Mouse (Mus musculus): Measurements from ENCODE around the gene Myo1h. TPM values are rescaled to one million over a fixed set of nuclear protein-coding genes. Genes with fewer than 3 reads are reported as not detected.
A peak's percentile ranks its signal among the peaks of the same experiment; 100 is the strongest.

Gene Myo1h
- polyA plus RNA-seq, 1 experiment from 2014 or later = 1.2 TPM

GRCm38 (mm10) chr5:114347005-114347404, 58.0 kb downstream of the Myo1h start:
- Histone ChIP-seq H3K27ac (no peak overlapping the region), H3K4me1 (peaks cover 16% of the 10 kb centered on the region; the same call in 1 of the 2 replicates), H3K9me3 (replicated peaks) (no peaks in the 10 kb centered on the region), H3K27me3 (ENCODE audit: low read depth, poor library complexity, severe bottlenecking) (no peaks in the 10 kb centered on the region), H3K4me3 (no peak overlapping the region), H3K36me3 (no peaks in the 10 kb centered on the region)
- 87% methylated on average over 10 of the region's 10 CpGs for WGBS
- no peak for DNase-seq (ENCODE audit: low spot score)

GRCm38 (mm10) chr5:114351490-114351889, 62.5 kb downstream of the Myo1h start:
- H3K9me3 ChIP-seq (replicated peaks) = no peaks in the 10 kb centered on the region
- H3K27me3 ChIP-seq (ENCODE audit: low read depth, poor library complexity, severe bottlenecking) = no peaks in the 10 kb centered on the region
- WGBS = 67% methylated on average over 10 of the region's 10 CpGs
- peaks cover 20% of the 10 kb centered on the region for H3K4me1 ChIP-seq
- no peak overlapping the region for H3K4me3 ChIP-seq
- no peaks in the 10 kb centered on the region for H3K36me3 ChIP-seq
- H3K27ac ChIP-seq = no peak overlapping the region
- no peak for DNase-seq (ENCODE audit: low spot score)

GRCm38 (mm10) chr5:114356250-114356935, 67.4 kb downstream of the Myo1h start:
- peaks cover 29% of the 10 kb centered on the region for H3K36me3 ChIP-seq
- peak overlapping the region; percentile 24; the same call in 1 of the 2 replicates for H3K4me3 ChIP-seq
- 32% methylated on average over 7 of the region's 7 CpGs for WGBS
- DNase-seq (ENCODE audit: low spot score) = peak; percentile 77
- peak overlapping the region; percentile 71 for H3K27ac ChIP-seq
- H3K4me1 ChIP-seq = peaks cover 40% of the 10 kb centered on the region
- H3K27me3 ChIP-seq (ENCODE audit: low read depth, poor library complexity, severe bottlenecking) = no peaks in the 10 kb centered on the region
- no peaks in the 10 kb centered on the region for H3K9me3 ChIP-seq (replicated peaks)

- no peak for DNase-seq (ENCODE audit: low spot score)
- Histone ChIP-seq H3K36me3 (peaks cover 36% of the 10 kb centered on the region), H3K4me3 (peak overlapping the region; percentile 24; the same call in 1 of the 2 replicates), H3K9me3 (replicated peaks) (no peaks in the 10 kb centered on the region), H3K27me3 (ENCODE audit: low read depth, poor library complexity, severe bottlenecking) (no peaks in the 10 kb centered on the region), H3K4me1 (peaks cover 38% of the 10 kb centered on the region), H3K27ac (peak overlapping the region; percentile 71)
- 61% methylated on average over 23 of the region's 23 CpGs for WGBS
Observed at GRCm38 (mm10) chr5:114356936-114357751, 68.2 kb downstream of the Myo1h start.

DNA sequence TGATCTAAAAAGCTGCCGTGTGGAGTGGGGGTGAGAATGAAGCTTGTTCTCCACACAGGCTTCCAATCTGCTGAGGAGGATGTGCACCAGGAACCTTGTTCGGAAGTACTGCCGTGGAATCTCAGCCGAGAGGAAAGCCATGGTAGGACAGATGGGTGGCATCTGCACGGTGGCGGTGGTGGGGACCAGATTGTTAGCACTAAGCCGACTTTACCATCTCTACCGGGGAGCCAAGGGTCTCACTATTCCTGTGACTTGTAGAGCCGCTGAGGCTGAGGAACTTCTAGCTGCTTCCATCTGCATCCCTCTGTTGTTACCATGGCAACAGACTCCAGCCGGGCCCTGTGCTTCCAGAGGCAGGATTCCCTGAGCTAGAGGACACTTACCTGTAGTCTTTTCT, 69.9 kb downstream of the Myo1h start:
- no peak for DNase-seq (ENCODE audit: low spot score)

DNA sequence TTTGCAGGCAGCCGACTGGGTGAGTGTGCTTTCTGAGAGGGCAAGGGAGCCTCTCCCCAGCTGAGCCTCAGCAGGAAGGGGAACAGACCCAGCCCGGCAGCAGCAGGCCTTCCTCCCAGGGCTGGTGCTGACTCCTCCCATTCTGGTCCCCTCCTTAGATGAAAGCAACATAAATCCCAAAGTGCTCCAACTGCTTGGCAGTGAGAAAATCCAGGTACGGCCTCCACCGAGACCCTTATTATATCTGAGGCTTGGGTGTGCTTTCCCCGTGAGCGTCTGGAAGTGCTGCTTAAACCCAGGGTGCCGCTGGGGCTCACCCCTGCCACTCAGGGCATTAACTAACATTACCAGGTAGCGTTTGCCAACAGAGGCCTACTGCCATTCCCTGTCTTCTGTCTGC, 70.6 kb downstream of the Myo1h start:
- Histone ChIP-seq H3K4me1 (peaks cover 36% of the 10 kb centered on the region), H3K36me3 (peaks cover 61% of the 10 kb centered on the region), H3K27me3 (ENCODE audit: low read depth, poor library complexity, severe bottlenecking) (no peaks in the 10 kb centered on the region), H3K9me3 (replicated peaks) (no peaks in the 10 kb centered on the region), H3K27ac (peak overlapping the region; percentile 39; the same call in 1 of the 2 replicates), H3K4me3 (no peak overlapping the region)
- 45% methylated on average over 8 of the region's 8 CpGs for WGBS
- no peak for DNase-seq (ENCODE audit: low spot score)

More for the DNA sequence above, 69.9 kb downstream of the Myo1h start:
- Histone ChIP-seq H3K4me1 (peaks cover 38% of the 10 kb centered on the region), H3K9me3 (replicated peaks) (no peaks in the 10 kb centered on the region), H3K27me3 (ENCODE audit: low read depth, poor library complexity, severe bottlenecking) (no peaks in the 10 kb centered on the region), H3K27ac (peak overlapping the region; percentile 39; the same call in 1 of the 2 replicates), H3K4me3 (no peak overlapping the region), H3K36me3 (peaks cover 53% of the 10 kb centered on the region)
- 82% methylated on average over 10 of the region's 10 CpGs for WGBS

DNA sequence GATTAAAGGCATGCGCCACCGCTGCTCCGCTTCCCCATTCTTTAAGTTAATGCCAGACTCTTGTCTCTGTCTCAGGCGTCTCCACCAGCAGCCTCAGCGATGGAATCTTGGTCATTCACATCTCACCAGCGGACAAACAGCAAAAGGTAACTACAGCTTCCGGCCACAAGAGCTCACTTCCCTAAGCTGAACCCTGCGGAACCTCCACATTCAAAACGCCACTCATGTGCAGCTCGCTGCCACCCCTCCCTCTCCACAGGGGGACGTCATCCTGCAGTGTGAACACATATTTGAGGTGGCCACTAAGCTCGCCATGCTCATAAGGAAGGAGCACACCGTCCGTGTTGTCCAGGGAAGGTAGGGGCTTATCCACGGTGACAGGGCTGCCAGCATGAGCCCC, 72.0 kb downstream of the Myo1h start:
- Histone ChIP-seq H3K36me3 (peaks cover 74% of the 10 kb centered on the region), H3K9me3 (replicated peaks) (no peaks in the 10 kb centered on the region), H3K27me3 (ENCODE audit: low read depth, poor library complexity, severe bottlenecking) (no peaks in the 10 kb centered on the region), H3K4me1 (peaks cover 36% of the 10 kb centered on the region), H3K27ac (no peak overlapping the region), H3K4me3 (no peak overlapping the region)
- 90% methylated on average over 15 of the region's 15 CpGs for WGBS
- no peak for DNase-seq (ENCODE audit: low spot score)

DNA sequence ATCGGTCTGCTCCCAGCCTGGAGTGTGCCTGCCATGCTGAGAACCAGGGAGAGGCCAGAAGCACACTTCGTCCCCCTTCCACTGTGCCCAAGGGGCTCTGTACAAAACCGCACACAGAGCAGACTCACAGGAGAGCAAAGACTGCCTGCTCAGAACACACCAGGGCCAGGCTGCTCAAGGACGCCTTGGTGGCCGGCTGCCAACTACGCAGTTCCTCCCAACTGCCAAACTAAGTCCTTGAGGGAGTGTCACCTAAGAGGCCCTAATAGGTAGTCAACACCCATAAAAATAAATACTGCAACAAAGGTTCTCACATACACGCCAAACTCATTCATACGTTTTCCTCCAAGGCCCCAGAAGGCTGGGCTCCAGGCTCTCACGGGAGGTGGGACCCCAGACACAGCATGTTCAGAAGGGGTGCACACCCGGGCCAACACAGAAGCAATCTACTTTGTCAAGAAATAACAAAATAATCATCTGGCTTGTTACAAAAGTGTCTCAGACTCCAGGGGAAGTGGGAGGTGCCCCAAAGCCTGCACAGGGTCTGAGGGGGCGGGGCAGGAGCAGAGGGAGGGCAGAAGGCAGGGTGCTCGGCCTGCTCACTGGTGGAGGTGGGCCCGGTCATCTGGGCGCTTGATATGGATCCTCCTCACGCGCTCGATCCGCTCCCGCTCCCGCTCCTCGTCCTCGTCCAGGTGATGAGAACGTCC, 76.2 kb downstream of the Myo1h start:
- H3K27ac ChIP-seq = no peak overlapping the region
- H3K36me3 ChIP-seq = peaks cover 99% of the 10 kb centered on the region
- H3K4me1 ChIP-seq = peaks cover 18% of the 10 kb centered on the region
- no peaks in the 10 kb centered on the region for H3K9me3 ChIP-seq (replicated peaks)
- H3K27me3 ChIP-seq (ENCODE audit: low read depth, poor library complexity, severe bottlenecking) = no peaks in the 10 kb centered on the region
- no peak overlapping the region for H3K4me3 ChIP-seq
- no peak for DNase-seq (ENCODE audit: low spot score)
- WGBS = 92% methylated on average over 23 of the region's 23 CpGs

DNA sequence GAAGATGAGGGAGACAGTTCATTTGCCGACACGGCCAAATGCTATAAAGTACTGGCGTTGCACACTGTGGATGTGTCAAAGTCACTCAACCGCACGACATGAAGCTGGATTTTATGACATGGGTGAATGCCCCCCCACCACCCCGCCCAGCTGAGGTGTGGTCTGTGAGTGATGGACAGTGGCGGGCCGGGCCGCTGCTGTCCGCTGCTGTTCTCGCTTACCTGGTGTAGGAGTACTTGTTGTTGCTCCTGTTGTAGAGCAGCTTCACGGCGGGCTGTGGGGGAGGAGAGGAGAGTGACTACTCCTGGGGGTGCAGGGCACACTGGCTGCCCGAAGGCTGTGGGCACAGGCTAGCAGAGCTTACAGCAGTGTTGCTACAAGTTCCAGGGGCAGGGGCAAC, 79.2 kb downstream of the Myo1h start:
- Histone ChIP-seq H3K36me3 (peaks cover 97% of the 10 kb centered on the region), H3K4me3 (no peak overlapping the region), H3K4me1 (peaks cover 43% of the 10 kb centered on the region), H3K27ac (no peak overlapping the region), H3K27me3 (ENCODE audit: low read depth, poor library complexity, severe bottlenecking) (no peaks in the 10 kb centered on the region), H3K9me3 (replicated peaks) (no peaks in the 10 kb centered on the region)
- 97% methylated on average over 14 of the region's 14 CpGs for WGBS
- DNase-seq (ENCODE audit: low spot score) = no peak

DNA sequence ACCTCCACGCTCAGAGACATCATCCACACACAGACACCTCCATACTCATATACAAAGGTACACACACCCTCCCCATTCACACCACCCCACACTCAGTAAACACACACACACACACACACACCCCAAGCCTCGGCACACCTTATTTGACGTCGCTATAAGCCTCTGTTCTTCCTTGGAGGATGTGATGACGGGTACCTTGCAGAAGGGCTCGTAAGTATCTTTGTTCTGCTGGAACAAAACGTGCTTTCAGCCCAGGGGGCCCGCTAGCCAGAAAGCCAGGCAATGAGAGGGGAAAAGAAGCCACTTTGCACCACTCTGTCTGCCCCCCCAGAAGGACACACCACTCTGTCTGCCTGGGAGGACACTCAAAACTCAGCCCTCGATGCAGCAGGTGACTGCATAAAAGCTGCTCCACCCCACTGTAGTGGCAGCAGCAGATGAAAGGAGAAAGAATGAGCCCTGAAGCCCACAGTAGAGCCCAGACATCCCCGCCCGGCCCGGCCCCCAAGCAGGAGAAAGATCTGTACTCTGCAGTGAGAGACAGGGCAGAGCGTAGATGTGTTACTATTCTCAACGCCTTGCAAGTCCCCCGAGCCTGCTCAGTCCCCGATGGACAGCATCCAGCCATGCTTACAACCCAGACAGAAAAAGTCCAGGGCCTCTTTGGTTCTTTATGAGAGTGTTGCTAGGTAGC, 80.0 kb downstream of the Myo1h start:
- no peak overlapping the region for H3K4me3 ChIP-seq
- H3K9me3 ChIP-seq (replicated peaks) = no peaks in the 10 kb centered on the region
- H3K4me1 ChIP-seq = peaks cover 51% of the 10 kb centered on the region
- no peaks in the 10 kb centered on the region for H3K27me3 ChIP-seq (ENCODE audit: low read depth, poor library complexity, severe bottlenecking)
- H3K36me3 ChIP-seq = peaks cover 97% of the 10 kb centered on the region
- H3K27ac ChIP-seq = peak overlapping the region; percentile 90
- WGBS = 95% methylated on average over 16 of the region's 16 CpGs
- no peak for DNase-seq (ENCODE audit: low spot score)

GRCm38 (mm10) chr5:114369921-114370320, 81.0 kb downstream of the Myo1h start:
- 72% methylated on average over 9 of the region's 9 CpGs for WGBS
- Histone ChIP-seq H3K27me3 (ENCODE audit: low read depth, poor library complexity, severe bottlenecking) (no peaks in the 10 kb centered on the region), H3K36me3 (peaks cover 97% of the 10 kb centered on the region), H3K27ac (peak overlapping the region; percentile 90), H3K4me3 (peak overlapping the region; percentile 21; the same call in 1 of the 2 replicates), H3K4me1 (peaks cover 56% of the 10 kb centered on the region), H3K9me3 (replicated peaks) (no peaks in the 10 kb centered on the region)
- DNase-seq (ENCODE audit: low spot score) = no peak

- peak; percentile 75 for DNase-seq (ENCODE audit: low spot score)
- H3K27ac ChIP-seq = peak overlapping the region; percentile 90
- peaks cover 56% of the 10 kb centered on the region for H3K4me1 ChIP-seq
- no peaks in the 10 kb centered on the region for H3K27me3 ChIP-seq (ENCODE audit: low read depth, poor library complexity, severe bottlenecking)
- H3K4me3 ChIP-seq = peak overlapping the region; percentile 21
- WGBS = 24% methylated on average over 9 of the region's 9 CpGs
- no peaks in the 10 kb centered on the region for H3K9me3 ChIP-seq (replicated peaks)
- H3K36me3 ChIP-seq = peaks cover 97% of the 10 kb centered on the region
Observed at GRCm38 (mm10) chr5:114370371-114370776, 81.4 kb downstream of the Myo1h start.

All from limb, embryonic 10.5 days (tissue).